Mouse (Mus musculus) midbrain, embryonic 15.5 days (tissue): ENCODE measurements at regions not wholly inside any gene's neighbourhood (a gene's known extent, or its start where the extent isn't known, plus 50 kb on each side); places are given as distances from the start of the nearest gene placed in this dataset.

Experiments used
- ATAC-seq: fragments of 200-750 bp; cut with Nextera tagmentation; replicated peaks from 2 replicates; pipeline ENCODE4 v1.8.0; 2017; ENCODE audit warnings: moderate TSS enrichment
- H3K27ac ChIP-seq: fragments of 300-500 bp; sonication (generic); 2 replicates; pipeline ENCODE4 v1.5.1; 2015; ENCODE audit warnings: mild to moderate bottlenecking, inconsistent platforms
- H3K27me3 ChIP-seq: fragments of 300-500 bp; sonication (generic); replicated peaks from 2 replicates; pipeline ENCODE4 v1.6.1; 2015; ENCODE audit warnings: inconsistent platforms
- H3K36me3 ChIP-seq: fragments of 300-500 bp; sonication (generic); replicated peaks from 2 replicates; pipeline ENCODE4 v1.6.1; 2015; ENCODE audit warnings: inconsistent platforms
- H3K4me1 ChIP-seq: fragments of 300-500 bp; sonication (generic); 2 replicates; pipeline ENCODE4 v1.6.1; 2015; ENCODE audit warnings: inconsistent platforms
- H3K4me2 ChIP-seq: fragments of 300-500 bp; sonication (generic); 2 replicates; pipeline ENCODE4 v1.6.1; 2015; ENCODE audit warnings: inconsistent platforms, mild to moderate bottlenecking, moderate library complexity
- H3K4me3 ChIP-seq: fragments of 300-500 bp; sonication (generic); 2 replicates; pipeline ENCODE4 v1.5.1; 2015; ENCODE audit warnings: mild to moderate bottlenecking, inconsistent platforms
- H3K9ac ChIP-seq: fragments of 300-500 bp; sonication (generic); 2 replicates; pipeline ENCODE4 v1.6.1; 2015; ENCODE audit warnings: mild to moderate bottlenecking, inconsistent platforms
- H3K9me3 ChIP-seq: fragments of 300-500 bp; sonication (generic); 2 replicates; pipeline ENCODE4 v1.6.1; 2016; ENCODE audit warnings: inconsistent platforms
- WGBS: fragments of 180-500 bp; shearing (Covaris S2); methylation state at CpG from one replicate; pipeline ENCODE4 v1.1.7; 2015; ENCODE audit warnings: mixed read lengths; 5-methylcytosine and 5-hydroxymethylcytosine counted together

GRCm38 (mm10) chr11:64671898-64672297 lies 235.4 kb upstream of the F930015N05Rik start:
- no peak overlapping the region for H3K4me3 ChIP-seq
- peak; percentile 82 for ATAC-seq
- no peaks in the 10 kb centered on the region for H3K36me3 ChIP-seq
- no peak overlapping the region for H3K27ac ChIP-seq
- no peaks in the 10 kb centered on the region for H3K9me3 ChIP-seq
- H3K27me3 ChIP-seq: no peaks in the 10 kb centered on the region
- no peak overlapping the region for H3K4me2 ChIP-seq
- WGBS: 41% methylated on average over 3 of the region's 3 CpGs
- H3K9ac ChIP-seq: no peak overlapping the region
- H3K4me1 ChIP-seq: no peaks in the 10 kb centered on the region

GRCm38 (mm10) chr11:64673546-64673945 lies 237.1 kb upstream of the F930015N05Rik start:
- H3K27me3 ChIP-seq: no peaks in the 10 kb centered on the region
- no peaks in the 10 kb centered on the region for H3K4me1 ChIP-seq
- no peak overlapping the region for H3K27ac ChIP-seq
- no peaks in the 10 kb centered on the region for H3K9me3 ChIP-seq
- H3K9ac ChIP-seq: no peak overlapping the region
- ATAC-seq: no peak
- H3K4me2 ChIP-seq: no peak overlapping the region
- H3K36me3 ChIP-seq: no peaks in the 10 kb centered on the region
- 57% methylated on average over 4 of the region's 4 CpGs for WGBS
- H3K4me3 ChIP-seq: no peak overlapping the region

GRCm38 (mm10) chr11:64703776-64704175 lies 267.3 kb upstream of the F930015N05Rik start:
- no peak for ATAC-seq
- 68% methylated on average over 1 of the region's 1 CpGs for WGBS

GRCm38 (mm10) chr11:64711801-64712200 lies 267.0 kb upstream of the Elac2 start:
- H3K27ac ChIP-seq: no peak overlapping the region
- H3K27me3 ChIP-seq: no peaks in the 10 kb centered on the region
- no peaks in the 10 kb centered on the region for H3K36me3 ChIP-seq
- H3K4me3 ChIP-seq: no peak overlapping the region
- no peak for ATAC-seq
- no peaks in the 10 kb centered on the region for H3K4me1 ChIP-seq
- no peak overlapping the region for H3K4me2 ChIP-seq
- 80% methylated on average over 2 of the region's 2 CpGs for WGBS
- no peak overlapping the region for H3K9ac ChIP-seq
- H3K9me3 ChIP-seq: no peaks in the 10 kb centered on the region

More at GRCm38 (mm10) chr11:64703776-64704175, 267.3 kb upstream of the F930015N05Rik start:
- Histone ChIP-seq H3K9me3 (no peaks in the 10 kb centered on the region), H3K27me3 (no peaks in the 10 kb centered on the region), H3K36me3 (no peaks in the 10 kb centered on the region), H3K9ac (no peak overlapping the region), H3K4me1 (no peaks in the 10 kb centered on the region), H3K4me2 (no peak overlapping the region), H3K4me3 (no peak overlapping the region), H3K27ac (no peak overlapping the region)

- no peaks in the 10 kb centered on the region for H3K9me3 ChIP-seq
- no peaks in the 10 kb centered on the region for H3K27me3 ChIP-seq
- H3K27ac ChIP-seq: no peak overlapping the region
- no peak overlapping the region for H3K4me3 ChIP-seq
- no peaks in the 10 kb centered on the region for H3K4me1 ChIP-seq
- no peak overlapping the region for H3K4me2 ChIP-seq
- no peak for ATAC-seq
- H3K36me3 ChIP-seq: no peaks in the 10 kb centered on the region
- H3K9ac ChIP-seq: no peak overlapping the region
- WGBS: 66% methylated on average over 1 of the region's 1 CpGs
Observed at GRCm38 (mm10) chr11:64715182-64715581, 263.7 kb upstream of the Elac2 start.

- Histone ChIP-seq H3K9ac (no peak overlapping the region), H3K27ac (no peak overlapping the region), H3K4me2 (no peak overlapping the region), H3K9me3 (no peaks in the 10 kb centered on the region), H3K27me3 (no peaks in the 10 kb centered on the region), H3K4me1 (no peaks in the 10 kb centered on the region), H3K36me3 (no peaks in the 10 kb centered on the region), H3K4me3 (no peak overlapping the region)
- WGBS: 19% methylated on average over 5 of the region's 5 CpGs
- no peak for ATAC-seq
Observed at GRCm38 (mm10) chr11:64718316-64719085, 260.3 kb upstream of the Elac2 start.

GRCm38 (mm10) chr11:64726249-64726648 lies 252.6 kb upstream of the Elac2 start:
- Histone ChIP-seq H3K36me3 (no peaks in the 10 kb centered on the region), H3K4me1 (no peaks in the 10 kb centered on the region), H3K4me3 (no peak overlapping the region), H3K9me3 (no peaks in the 10 kb centered on the region), H3K27ac (no peak overlapping the region), H3K27me3 (no peaks in the 10 kb centered on the region), H3K4me2 (no peak overlapping the region), H3K9ac (no peak overlapping the region)
- WGBS: 93% methylated on average over 5 of the region's 5 CpGs
- ATAC-seq: no peak

GRCm38 (mm10) chr11:64727841-64728421 lies 250.9 kb upstream of the Elac2 start:
- H3K27me3 ChIP-seq: no peaks in the 10 kb centered on the region
- H3K9me3 ChIP-seq: no peaks in the 10 kb centered on the region
- no peaks in the 10 kb centered on the region for H3K36me3 ChIP-seq
- H3K4me1 ChIP-seq: no peaks in the 10 kb centered on the region
- no peak overlapping the region for H3K9ac ChIP-seq
- no peak overlapping the region for H3K4me3 ChIP-seq
- WGBS: 83% methylated on average over 5 of the region's 5 CpGs
- H3K27ac ChIP-seq: no peak overlapping the region
- no peak for ATAC-seq
- H3K4me2 ChIP-seq: no peak overlapping the region

- no peak for ATAC-seq
- Histone ChIP-seq H3K9ac (no peak overlapping the region), H3K4me1 (no peaks in the 10 kb centered on the region), H3K27me3 (no peaks in the 10 kb centered on the region), H3K36me3 (no peaks in the 10 kb centered on the region), H3K27ac (no peak overlapping the region), H3K9me3 (no peaks in the 10 kb centered on the region), H3K4me3 (no peak overlapping the region), H3K4me2 (no peak overlapping the region)
- 87% methylated on average over 7 of the region's 7 CpGs for WGBS
Observed at GRCm38 (mm10) chr11:64738948-64739347, 239.9 kb upstream of the Elac2 start.

- H3K9ac ChIP-seq: no peak overlapping the region
- no peaks in the 10 kb centered on the region for H3K4me1 ChIP-seq
- no peak overlapping the region for H3K4me2 ChIP-seq
- H3K4me3 ChIP-seq: no peak overlapping the region
- ATAC-seq: no peak
- no peak overlapping the region for H3K27ac ChIP-seq
- H3K36me3 ChIP-seq: no peaks in the 10 kb centered on the region
- H3K27me3 ChIP-seq: no peaks in the 10 kb centered on the region
- no peaks in the 10 kb centered on the region for H3K9me3 ChIP-seq
- WGBS: 60% methylated on average over 4 of the region's 4 CpGs
Observed at GRCm38 (mm10) chr11:64743753-64744152, 235.1 kb upstream of the Elac2 start.

- no peaks in the 10 kb centered on the region for H3K4me1 ChIP-seq
- H3K4me3 ChIP-seq: no peak overlapping the region
- no peak overlapping the region for H3K9ac ChIP-seq
- no peaks in the 10 kb centered on the region for H3K27me3 ChIP-seq
- ATAC-seq: no peak
- no peak overlapping the region for H3K27ac ChIP-seq
- 91% methylated on average over 6 of the region's 6 CpGs for WGBS
- H3K4me2 ChIP-seq: no peak overlapping the region
- H3K36me3 ChIP-seq: no peaks in the 10 kb centered on the region
- no peaks in the 10 kb centered on the region for H3K9me3 ChIP-seq
Observed at GRCm38 (mm10) chr11:64746146-64746545, 232.7 kb upstream of the Elac2 start.

GRCm38 (mm10) chr11:64749976-64750375 lies 228.9 kb upstream of the Elac2 start:
- H3K27ac ChIP-seq: no peak overlapping the region
- H3K36me3 ChIP-seq: no peaks in the 10 kb centered on the region
- ATAC-seq: no peak
- H3K4me3 ChIP-seq: no peak overlapping the region
- H3K27me3 ChIP-seq: no peaks in the 10 kb centered on the region
- H3K9me3 ChIP-seq: no peaks in the 10 kb centered on the region
- no peak overlapping the region for H3K9ac ChIP-seq
- peaks cover 10% of the 10 kb centered on the region for H3K4me1 ChIP-seq
- WGBS: 71% methylated on average over 9 of the region's 9 CpGs
- no peak overlapping the region for H3K4me2 ChIP-seq

- WGBS: 45% methylated on average over 3 of the region's 3 CpGs
- no peaks in the 10 kb centered on the region for H3K36me3 ChIP-seq
- H3K4me3 ChIP-seq: no peak overlapping the region
- no peak for ATAC-seq
- H3K9me3 ChIP-seq: no peaks in the 10 kb centered on the region
- no peak overlapping the region for H3K4me2 ChIP-seq
- H3K27ac ChIP-seq: no peak overlapping the region
- H3K4me1 ChIP-seq: peaks cover 10% of the 10 kb centered on the region
- no peaks in the 10 kb centered on the region for H3K27me3 ChIP-seq
- no peak overlapping the region for H3K9ac ChIP-seq
Observed at GRCm38 (mm10) chr11:64752299-64752698, 226.5 kb upstream of the Elac2 start.
